Mouse (Mus musculus) midbrain, embryonic 12.5 days (tissue): ENCODE data around the gene Ppp1r10. TPM values are rescaled to one million over a fixed set of nuclear protein-coding genes. Genes with fewer than 3 reads are reported as not detected.
A peak's percentile ranks its signal among the peaks of the same experiment; 100 is the strongest.

Experiments used
- ATAC-seq: fragments of 200-750 bp; cut with Nextera tagmentation; 2 replicates; pipeline ENCODE4 v1.8.0; 2017; ENCODE audit warnings: low read depth, moderate TSS enrichment, moderate library complexity; ENCODE audit not compliant: low FRiP score
- H3K27ac ChIP-seq: fragments of 300-500 bp; sonication (generic); replicated peaks from 2 replicates; pipeline ENCODE4 v1.5.1; 2016; ENCODE audit warnings: mild to moderate bottlenecking
- H3K27me3 ChIP-seq: fragments of 300-500 bp; sonication (generic); 2 replicates; pipeline ENCODE4 v1.6.1; 2016; ENCODE audit warnings: mild to moderate bottlenecking
- H3K36me3 ChIP-seq: fragments of 300-500 bp; sonication (generic); 2 replicates; pipeline ENCODE4 v1.6.1; 2016
- H3K4me1 ChIP-seq: fragments of 300-500 bp; sonication (generic); 2 replicates; pipeline ENCODE4 v1.6.1; 2016
- H3K4me2 ChIP-seq: fragments of 300-500 bp; sonication (generic); replicated peaks from 2 replicates; pipeline ENCODE4 v1.6.1; 2016; ENCODE audit warnings: mild to moderate bottlenecking, moderate library complexity
- H3K4me3 ChIP-seq: fragments of 300-500 bp; sonication (generic); 2 replicates; pipeline ENCODE4 v1.5.1; 2016; ENCODE audit warnings: mild to moderate bottlenecking
- H3K9ac ChIP-seq: fragments of 300-500 bp; sonication (generic); replicated peaks from 2 replicates; pipeline ENCODE4 v1.6.1; 2016; ENCODE audit warnings: mild to moderate bottlenecking, moderate library complexity
- H3K9me3 ChIP-seq: fragments of 300-500 bp; sonication (generic); 2 replicates; pipeline ENCODE4 v1.6.1; 2016; ENCODE audit warnings: mild to moderate bottlenecking
- WGBS: fragments of 180-500 bp; shearing (Covaris S2); methylation state at CpG from one replicate; pipeline ENCODE4 v1.1.7; 2016; 5-methylcytosine and 5-hydroxymethylcytosine counted together
- polyA plus RNA-seq: library from polyadenylated mRNA; unstranded; fragments of >200 nt; fragmentation: Nextera tagmentation; extraction: Ambion mirVana; gene quantifications from 2 replicates; pipeline ENCODE4 v1.2.1, GENCODE M21; 2016

Ppp1r10 gene
- polyA plus RNA-seq, 1 experiment from 2014 or later, result 68.6 TPM

DNA sequence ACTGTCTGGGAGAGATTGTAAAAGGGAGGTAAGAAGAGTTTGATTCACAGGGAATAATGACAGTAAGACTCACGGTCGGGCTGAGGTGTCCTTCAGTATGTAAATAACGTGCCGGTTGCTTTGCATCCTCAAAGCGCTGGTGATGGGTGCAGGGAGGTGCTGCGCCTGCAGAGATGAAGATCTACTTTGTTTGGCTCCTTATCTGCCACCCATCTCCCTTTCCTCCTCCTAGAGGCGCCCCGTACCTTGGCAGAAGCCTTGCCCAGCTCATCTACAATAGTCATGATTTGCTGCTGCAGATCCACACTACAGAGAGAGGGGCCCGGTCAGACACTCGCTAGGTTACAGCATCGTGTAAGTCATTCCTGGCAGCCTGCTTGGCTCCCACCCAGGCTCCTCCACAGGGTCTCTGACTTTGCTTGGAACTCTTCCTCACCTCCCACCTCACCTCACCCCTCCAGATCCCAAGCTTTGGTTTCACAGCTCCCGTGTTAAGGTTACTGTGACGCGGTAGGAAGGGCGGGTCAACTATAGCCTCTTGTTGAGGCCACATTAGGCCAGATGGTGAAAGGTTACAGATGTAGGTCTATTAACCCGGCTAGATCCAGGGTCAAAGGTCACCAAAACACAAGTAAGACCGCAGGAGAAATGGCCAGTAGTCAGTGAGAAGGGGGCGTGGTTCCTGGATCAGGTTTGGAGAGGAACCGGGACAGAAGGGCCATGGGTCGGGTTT, 6.9 kb upstream of the Ppp1r10 start:
- Histone ChIP-seq H3K4me1 (peaks cover 19% of the 10 kb centered on the region), H3K9me3 (no peaks in the 10 kb centered on the region), H3K36me3 (peaks cover 73% of the 10 kb centered on the region), H3K27me3 (no peaks in the 10 kb centered on the region), H3K27ac (peak overlapping the region; percentile 80), H3K4me3 (peak overlapping the region; percentile 78), H3K4me2 (peak overlapping the region; percentile 78), H3K9ac (peak overlapping the region; percentile 85)
- WGBS, result 24% methylated on average over 20 of the region's 20 CpGs
- no peak; the same call in none of the 2 replicates for ATAC-seq

DNA sequence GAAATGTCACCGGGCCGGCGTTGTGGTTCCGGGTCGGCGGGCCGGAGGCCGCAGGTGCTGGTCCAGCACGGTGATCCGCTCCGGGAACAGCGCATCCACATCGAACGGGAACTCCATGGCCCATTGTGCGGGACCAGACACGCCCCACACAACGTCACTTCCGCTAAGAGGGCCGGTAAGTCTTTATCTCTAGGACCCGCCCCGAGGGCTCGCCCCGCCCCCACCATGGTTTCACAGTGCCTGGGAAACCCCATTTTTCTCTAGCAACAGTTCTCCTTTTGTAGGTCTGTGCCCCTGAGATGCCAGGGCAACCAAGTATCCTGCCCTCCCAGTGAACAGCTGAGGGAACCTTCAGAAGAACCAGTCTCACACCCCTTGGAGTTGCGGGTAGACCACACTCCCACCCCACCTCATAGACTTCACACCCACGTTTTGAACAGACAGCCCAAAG, 6.3 kb upstream of the Ppp1r10 start, which contains the start of gene Atat1:
Gene Atat1, minus strand, starts transcription at position 157 of the 451 bp plus-strand sequence.
- peak within 1 kb of the TSS; percentile 80 for H3K27ac ChIP-seq
- no peaks in the 10 kb centered on the region for H3K27me3 ChIP-seq
- H3K4me3 ChIP-seq, result peak within 1 kb of the TSS; percentile 78
- H3K36me3 ChIP-seq, result peaks cover 68% of the 10 kb centered on the region
- WGBS, result 3% methylated on average over 25 of the region's 25 CpGs
- peaks cover 19% of the 10 kb centered on the region for H3K4me1 ChIP-seq
- no peaks in the 10 kb centered on the region for H3K9me3 ChIP-seq
- peak within 1 kb of the TSS; percentile 85 for H3K9ac ChIP-seq
- peak; percentile 95 for ATAC-seq
- H3K4me2 ChIP-seq, result peak within 1 kb of the TSS; percentile 78

DNA sequence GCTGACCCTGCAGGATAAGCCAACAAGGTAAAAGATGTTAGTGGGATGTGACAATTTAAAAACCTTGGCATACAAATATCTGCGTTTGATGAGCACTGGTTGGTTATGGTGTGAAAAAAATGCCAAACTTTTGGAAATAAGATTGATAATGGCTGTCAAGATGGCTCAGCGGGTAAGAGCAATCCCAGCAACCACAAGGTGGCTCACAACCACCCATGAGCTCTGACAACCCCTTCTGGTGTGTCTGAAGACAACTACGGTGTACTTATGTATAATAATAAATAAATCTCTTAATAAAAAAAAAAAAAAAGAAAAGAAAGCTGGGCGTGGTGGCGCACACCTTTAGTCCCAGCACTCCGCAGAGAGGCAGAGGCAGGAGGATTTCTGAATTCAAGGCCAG, 1.3 kb upstream of the Ppp1r10 start:
- Histone ChIP-seq H3K9me3 (no peaks in the 10 kb centered on the region), H3K9ac (no peak overlapping the region), H3K4me2 (peak overlapping the region; percentile 71; the same call in 1 of the 2 replicates), H3K4me1 (peaks cover 17% of the 10 kb centered on the region), H3K4me3 (peak overlapping the region; percentile 78; the same call in 1 of the 2 replicates), H3K27ac (no peak overlapping the region), H3K36me3 (peaks cover 31% of the 10 kb centered on the region), H3K27me3 (no peaks in the 10 kb centered on the region)
- 87% methylated on average over 6 of the region's 6 CpGs for WGBS
- no peak for ATAC-seq

DNA sequence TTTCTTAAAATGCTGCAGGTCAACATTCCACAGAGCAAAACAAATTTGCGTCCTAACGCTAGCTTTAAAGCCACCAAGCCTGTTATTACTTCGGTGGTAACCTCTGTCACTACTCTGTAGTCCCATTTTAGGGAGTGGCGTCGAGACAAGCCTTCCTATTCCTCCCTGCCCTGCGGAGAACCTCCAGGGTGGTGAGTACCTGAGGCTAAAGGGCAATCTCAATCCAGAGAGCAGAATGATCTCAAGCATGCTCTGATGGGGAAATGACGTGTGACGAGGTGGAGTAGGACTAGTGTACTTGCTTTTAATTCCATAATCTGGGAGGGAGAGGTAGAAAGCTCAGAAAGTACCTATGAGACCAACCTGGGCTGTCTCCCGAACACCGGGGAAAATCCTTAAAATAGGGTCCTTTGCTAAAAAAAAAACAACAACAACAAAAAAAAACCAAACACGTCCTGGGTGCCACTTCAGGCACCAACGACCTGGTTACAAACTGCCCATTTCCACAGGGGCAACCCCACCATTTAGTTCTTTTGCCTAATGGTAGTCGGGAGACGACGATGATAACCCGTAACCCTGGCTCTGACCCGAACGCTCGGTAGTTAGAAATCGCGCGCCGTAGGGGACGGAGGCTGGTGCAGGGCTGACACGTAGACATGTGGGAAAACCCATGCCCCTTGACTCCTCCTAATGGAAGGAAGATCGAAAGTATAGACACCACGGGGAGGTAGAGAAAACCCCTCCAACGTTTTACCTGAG, 517 bp upstream of the Ppp1r10 start:
- Histone ChIP-seq H3K4me2 (peak overlapping the region; percentile 71), H3K4me1 (peaks cover 22% of the 10 kb centered on the region), H3K9ac (peak overlapping the region; percentile 63), H3K27ac (peak overlapping the region; percentile 99), H3K4me3 (peak overlapping the region; percentile 78), H3K9me3 (no peaks in the 10 kb centered on the region), H3K36me3 (peaks cover 31% of the 10 kb centered on the region), H3K27me3 (no peaks in the 10 kb centered on the region)
- no peak for ATAC-seq
- WGBS, result 4% methylated on average over 28 of the region's 28 CpGs

DNA sequence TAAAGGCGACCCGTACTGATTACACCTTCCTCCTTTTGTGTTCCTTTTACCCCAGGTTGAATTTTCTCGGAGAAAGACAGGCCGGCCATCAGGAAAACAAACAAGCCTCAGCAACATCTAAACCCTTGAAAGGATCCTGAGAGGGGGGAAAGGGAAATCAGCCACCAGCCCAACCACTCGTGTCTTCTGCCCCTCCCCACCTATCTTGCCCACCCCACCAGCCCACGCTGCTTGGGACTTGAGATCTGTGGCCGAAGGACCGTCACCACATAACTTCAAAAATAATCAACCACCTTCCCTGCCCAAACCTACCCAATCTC, 869 bp downstream of the Ppp1r10 start:
- Histone ChIP-seq H3K9ac (peak overlapping the region; percentile 99), H3K4me2 (peak overlapping the region; percentile 71), H3K27ac (peak overlapping the region; percentile 99), H3K27me3 (no peaks in the 10 kb centered on the region), H3K9me3 (no peaks in the 10 kb centered on the region), H3K4me1 (peaks cover 29% of the 10 kb centered on the region), H3K4me3 (peak overlapping the region; percentile 78), H3K36me3 (peaks cover 21% of the 10 kb centered on the region)
- ATAC-seq, result no peak
- under 1% methylated on average over 8 of the region's 8 CpGs for WGBS

DNA sequence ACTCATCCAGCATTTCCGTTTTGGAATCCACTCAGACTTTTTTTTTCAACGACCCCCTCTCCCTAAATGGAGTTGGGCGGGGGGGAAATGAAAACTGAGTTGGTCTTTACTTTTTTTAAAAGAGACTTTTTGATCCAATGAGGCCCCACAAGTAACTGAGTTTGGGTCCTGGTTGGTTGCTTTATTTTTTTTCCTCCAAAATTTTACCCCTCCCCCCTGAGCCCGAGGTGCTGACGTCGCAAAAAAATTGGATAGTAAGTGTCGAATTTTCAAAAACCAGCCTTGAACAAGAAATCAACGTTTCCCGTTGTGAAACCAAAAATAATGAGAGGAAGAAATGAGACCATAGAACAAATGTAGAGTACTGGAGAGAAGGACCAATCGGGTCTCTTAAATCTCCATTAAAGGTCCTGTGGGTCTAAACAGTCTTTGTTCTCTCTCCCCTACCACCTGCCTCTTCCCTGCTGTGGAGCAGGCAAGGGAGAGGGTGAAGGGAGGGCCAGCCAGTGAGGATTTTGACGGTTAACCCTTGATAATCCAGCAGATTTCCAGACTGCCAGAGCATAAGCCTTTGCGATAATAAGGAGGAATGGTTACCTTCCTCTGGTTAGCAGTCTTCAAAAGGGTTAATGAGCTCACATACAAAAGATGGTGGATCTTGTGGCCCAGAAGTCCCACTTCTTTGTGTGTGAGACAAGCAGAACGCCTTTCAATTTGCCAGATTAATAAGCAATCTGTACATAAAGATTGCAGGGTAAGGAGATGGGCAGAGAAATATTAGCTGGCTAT, 1.4 kb downstream of the Ppp1r10 start:
- Histone ChIP-seq H3K4me2 (peak overlapping the region; percentile 71), H3K4me1 (peaks cover 29% of the 10 kb centered on the region), H3K4me3 (peak overlapping the region; percentile 78), H3K9me3 (no peaks in the 10 kb centered on the region), H3K27ac (peak overlapping the region; percentile 99), H3K9ac (peak overlapping the region; percentile 99), H3K27me3 (no peaks in the 10 kb centered on the region), H3K36me3 (peaks cover 16% of the 10 kb centered on the region)
- ATAC-seq, result peak; percentile 11; the same call in 1 of the 2 replicates
- under 1% methylated on average over 13 of the region's 13 CpGs for WGBS

DNA sequence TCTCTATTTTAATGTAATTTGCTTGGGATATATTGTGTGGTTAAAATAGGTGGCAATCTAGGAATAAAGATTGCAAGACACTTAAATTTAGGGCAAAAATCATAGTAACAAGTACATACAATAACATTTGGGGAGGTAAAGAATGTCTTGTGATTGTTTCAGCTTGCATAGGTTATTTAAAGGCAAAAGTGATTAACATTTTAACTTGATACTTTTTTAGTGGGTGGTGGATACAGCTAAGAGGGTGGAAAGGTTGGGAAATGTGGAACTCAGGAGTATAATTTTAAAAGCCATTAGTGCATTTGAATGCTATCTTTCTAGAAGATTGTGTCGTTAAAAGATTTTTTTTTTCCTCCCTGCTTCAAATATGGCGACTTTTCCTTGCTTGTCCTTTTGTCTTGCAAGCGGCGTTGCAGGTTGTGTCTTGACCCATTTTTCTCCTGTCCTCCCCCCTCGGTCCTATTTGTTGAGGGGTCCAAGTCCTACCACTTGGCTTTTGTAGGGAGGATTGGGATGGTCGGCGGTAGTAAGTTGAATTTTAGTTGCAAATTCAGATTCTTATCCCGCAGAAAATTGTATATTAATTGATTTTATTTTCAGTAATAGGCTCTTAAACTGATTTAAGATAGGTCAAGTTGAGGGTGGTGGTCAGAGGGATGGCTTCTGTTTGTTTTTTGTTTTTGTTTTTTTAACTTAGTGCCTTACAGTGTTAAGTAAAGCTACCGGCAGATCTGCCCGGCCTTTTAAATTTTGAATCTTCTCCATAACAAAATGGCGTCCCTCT, 2.2 kb downstream of the Ppp1r10 start:
- peak overlapping the region; percentile 99 for H3K27ac ChIP-seq
- ATAC-seq, result no peak
- WGBS, result under 1% methylated on average over 11 of the region's 11 CpGs
- H3K4me3 ChIP-seq, result peak overlapping the region; percentile 78
- no peaks in the 10 kb centered on the region for H3K27me3 ChIP-seq
- peak overlapping the region; percentile 99 for H3K9ac ChIP-seq
- H3K4me2 ChIP-seq, result peak overlapping the region; percentile 71
- peaks cover 12% of the 10 kb centered on the region for H3K36me3 ChIP-seq
- H3K4me1 ChIP-seq, result peaks cover 29% of the 10 kb centered on the region
- no peaks in the 10 kb centered on the region for H3K9me3 ChIP-seq

DNA sequence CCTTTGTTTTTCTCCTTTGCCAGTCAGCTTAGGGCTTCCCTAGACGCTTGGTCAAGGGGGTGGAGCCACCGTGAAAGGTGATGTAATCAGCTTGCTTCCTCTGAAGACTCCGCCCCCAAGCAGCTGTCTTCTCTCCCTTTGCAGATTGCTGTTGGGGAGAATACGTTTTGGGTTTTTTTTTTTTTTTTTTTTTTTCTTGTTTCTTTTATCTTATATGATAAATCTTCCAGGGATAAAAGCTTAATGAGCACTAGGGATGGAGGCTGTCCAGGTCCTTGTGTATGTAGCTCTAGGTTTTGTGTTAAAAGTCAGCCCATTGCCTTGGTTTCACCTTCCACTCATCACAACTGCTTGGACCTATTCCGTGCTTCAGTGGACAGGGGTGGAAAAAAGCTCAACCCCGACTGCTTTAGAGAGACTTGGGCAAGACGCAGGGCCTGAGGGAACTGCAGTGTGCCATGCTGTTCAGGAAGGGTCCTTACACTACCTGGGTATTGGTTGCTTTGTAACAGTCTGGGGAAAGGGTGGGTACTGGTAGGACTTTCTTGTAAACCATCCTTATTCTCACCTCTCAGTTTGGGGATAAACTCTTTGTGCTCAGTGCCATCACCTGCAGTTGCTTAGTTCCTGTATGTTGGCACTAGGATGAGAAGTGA, 3.0 kb downstream of the Ppp1r10 start:
- peaks cover 13% of the 10 kb centered on the region for H3K36me3 ChIP-seq
- H3K27me3 ChIP-seq, result no peaks in the 10 kb centered on the region
- H3K9me3 ChIP-seq, result no peaks in the 10 kb centered on the region
- H3K4me1 ChIP-seq, result peaks cover 29% of the 10 kb centered on the region
- peak overlapping the region; percentile 78 for H3K4me3 ChIP-seq
- H3K4me2 ChIP-seq, result peak overlapping the region; percentile 71
- ATAC-seq, result peak; percentile 42
- 9% methylated on average over 7 of the region's 7 CpGs for WGBS
- H3K27ac ChIP-seq, result peak overlapping the region; percentile 99
- H3K9ac ChIP-seq, result peak overlapping the region; percentile 99

DNA sequence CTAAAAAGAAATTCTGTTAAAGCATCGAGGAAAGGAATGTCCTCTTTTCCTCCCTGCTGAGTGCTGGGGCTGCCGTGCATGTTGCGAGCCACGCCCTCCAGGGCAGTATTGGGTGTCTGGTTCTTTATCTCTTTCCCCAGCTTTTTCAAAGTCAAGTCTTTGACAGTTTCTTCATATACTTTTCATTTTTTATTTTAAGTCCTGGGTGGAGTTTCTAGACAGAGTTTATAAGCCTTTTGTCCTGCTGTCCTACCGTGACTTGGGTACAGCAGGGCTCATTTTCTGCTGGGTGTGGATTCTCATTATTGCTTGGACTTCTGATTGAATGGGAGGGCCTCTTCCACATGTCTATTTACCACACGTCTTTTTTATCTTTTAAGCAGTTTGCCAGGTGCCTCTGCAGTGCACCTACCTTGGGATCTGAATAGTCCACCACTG, 3.6 kb downstream of the Ppp1r10 start:
- ATAC-seq, result no peak
- WGBS, result 55% methylated on average over 6 of the region's 6 CpGs
- H3K4me3 ChIP-seq, result peak overlapping the region; percentile 78
- peak overlapping the region; percentile 99 for H3K27ac ChIP-seq
- no peaks in the 10 kb centered on the region for H3K9me3 ChIP-seq
- H3K4me1 ChIP-seq, result peaks cover 29% of the 10 kb centered on the region
- peaks cover 18% of the 10 kb centered on the region for H3K36me3 ChIP-seq
- no peaks in the 10 kb centered on the region for H3K27me3 ChIP-seq
- H3K4me2 ChIP-seq, result peak overlapping the region; percentile 71
- H3K9ac ChIP-seq, result peak overlapping the region; percentile 68

DNA sequence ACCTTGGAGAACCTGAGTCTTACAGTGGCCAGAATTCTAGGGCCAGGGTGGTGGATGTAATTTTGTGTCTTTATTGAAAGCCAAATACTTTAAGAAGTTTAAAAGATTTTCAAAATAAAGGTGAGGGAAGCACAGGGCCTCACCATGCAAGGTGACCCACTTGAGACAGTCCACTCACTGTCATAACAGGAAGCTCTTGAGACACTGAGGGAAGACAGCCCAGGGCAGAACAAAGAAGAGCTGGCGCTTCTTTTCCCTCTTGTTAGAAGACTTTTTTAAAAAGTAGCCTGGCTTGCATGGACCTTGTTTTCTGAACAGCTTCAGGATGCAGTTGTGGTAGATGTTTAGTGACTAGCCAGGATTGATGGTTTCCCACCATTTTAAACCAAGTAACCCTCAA, 4.2 kb downstream of the Ppp1r10 start:
- peaks cover 26% of the 10 kb centered on the region for H3K4me1 ChIP-seq
- 85% methylated on average over 1 of the region's 1 CpGs for WGBS
- no peak for ATAC-seq
- H3K9ac ChIP-seq, result peak overlapping the region; percentile 68; the same call in 1 of the 2 replicates
- H3K27ac ChIP-seq, result peak overlapping the region; percentile 99
- H3K4me2 ChIP-seq, result peak overlapping the region; percentile 71
- no peaks in the 10 kb centered on the region for H3K9me3 ChIP-seq
- no peaks in the 10 kb centered on the region for H3K27me3 ChIP-seq
- H3K4me3 ChIP-seq, result peak overlapping the region; percentile 78; the same call in 1 of the 2 replicates
- peaks cover 23% of the 10 kb centered on the region for H3K36me3 ChIP-seq
